ENCODE assay signal across 1 mouse cellular context in the genomic region with DNA sequence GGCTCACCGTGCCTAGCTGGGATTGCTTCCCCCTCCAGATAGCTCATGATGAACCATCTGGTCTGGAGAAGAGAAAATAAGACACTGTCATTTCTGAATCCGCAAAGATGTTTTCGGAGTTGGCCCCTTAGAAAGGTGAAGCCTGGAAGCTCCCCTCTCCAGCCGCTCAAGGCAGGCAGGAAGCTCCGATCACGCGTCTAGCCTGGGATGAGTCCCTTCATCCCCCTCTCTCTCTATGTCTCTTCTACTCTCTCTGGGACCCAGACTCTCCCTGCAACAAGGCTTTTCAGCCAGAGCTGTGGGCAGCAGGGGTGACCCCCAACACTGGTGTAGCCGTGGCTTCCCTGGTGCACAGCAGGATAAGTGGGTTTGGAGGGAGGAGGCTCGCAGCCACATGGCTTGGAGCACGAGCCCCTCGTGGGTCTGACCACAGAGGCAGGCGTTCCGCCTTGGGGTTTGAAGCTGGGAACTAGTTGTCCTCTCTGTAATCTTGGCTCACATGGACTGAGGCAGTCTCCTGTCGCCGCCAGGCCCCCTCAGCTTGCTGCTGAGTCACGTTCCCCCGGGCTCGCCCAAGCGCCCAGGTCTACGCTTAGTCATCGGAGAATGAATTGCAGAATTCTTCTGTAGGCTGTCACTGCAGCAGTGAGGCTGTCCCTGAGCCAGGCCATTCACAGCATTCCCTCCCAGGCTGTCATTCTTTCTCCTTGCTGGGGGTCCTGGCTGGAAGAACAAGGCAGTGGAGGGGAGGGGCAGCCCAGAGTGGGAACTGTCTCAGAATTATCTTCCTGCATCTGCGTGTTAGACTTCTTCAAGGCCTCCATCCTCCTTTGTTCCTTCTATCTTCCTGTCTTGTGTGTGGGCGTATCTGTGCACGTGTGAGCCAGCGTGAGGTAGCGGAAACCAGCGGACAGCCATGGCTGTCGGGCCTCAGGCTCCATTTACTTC.
TF ChIP-seq lines count a peak whose summit lies in the region.

No protein-coding gene starts in this region.

TF ChIP-seq in MEL, 35 proteins besides CTCF, POLR2A, EP300 and RAD21 (continued from another document):
- TF ChIP-seq GATA1 (IDR thresholded peaks at IDR 0.05; ENCODE audit: low read depth, low read length) (no peak), ZKSCAN1 (IDR thresholded peaks at IDR 0.05; ENCODE audit: low read depth, low read length) (no peak), ZMIZ1 (IDR thresholded peaks at IDR 0.05; ENCODE audit: low read depth, low read length) (0 out of 2 replicates have a peak, but pooled peaks have one; percentile 16), ELF1 (IDR thresholded peaks at IDR 0.05; ENCODE audit: low read depth, low read length) (peak; percentile 11; the same call in 1 of the 2 replicates), TCF12 (IDR thresholded peaks at IDR 0.05; ENCODE audit: low read depth, low read length) (no peak; the same call in 1 of the 2 replicates), TBP (IDR thresholded peaks at IDR 0.05; ENCODE audit: low read depth, low read length) (peak; percentile 72), UBTF (IDR thresholded peaks at IDR 0.05; ENCODE audit: borderline replicate concordance, insufficient read depth, low read depth, low read length) (no peak), MYB (IDR thresholded peaks at IDR 0.05; ENCODE audit: low read depth, low read length) (no peak), POLR2AphosphoS5 (IDR thresholded peaks at IDR 0.05; ENCODE audit: borderline replicate concordance, low read depth, low read length) (no peak; the same call in 1 of the 2 replicates), MAFK (IDR thresholded peaks at IDR 0.05; ENCODE audit: borderline replicate concordance, low read depth, low read length) (peak; percentile 94), MEF2A (IDR thresholded peaks at IDR 0.05; ENCODE audit: extremely low read depth, insufficient replicate concordance, low read depth, low read length, poor library complexity, severe bottlenecking) (no peak), NRF1 (IDR thresholded peaks at IDR 0.05; ENCODE audit: insufficient read depth, low read depth, low read length, poor library complexity, severe bottlenecking) (no peak), ETS1 (IDR thresholded peaks at IDR 0.05; ENCODE audit: low read depth, low read length) (peak; percentile 96), USF2 (IDR thresholded peaks at IDR 0.05; ENCODE audit: borderline replicate concordance in 1 of 2, insufficient read depth in 1 of 2, low read depth in 1 of 2, low read length in 2 of 2) (0 out of 4 replicates have a peak, but pooled peaks of 1 of the 2 experiments have one; percentile 39), USF1 (IDR thresholded peaks at IDR 0.05; ENCODE audit: low read depth, low read length) (peak; percentile 88), MXI1 (IDR thresholded peaks at IDR 0.05; ENCODE audit: low read depth, low read length) (peak; percentile 93), KAT2A (conservative IDR thresholded peaks at IDR 0.05; ENCODE audit: low read depth, low read length) (no peak), RCOR1 (IDR thresholded peaks at IDR 0.05; ENCODE audit: low read depth, low read length) (no peak), NELFE (IDR thresholded peaks at IDR 0.05; ENCODE audit: low read depth, low read length) (peak; percentile 73), E2F4 (IDR thresholded peaks at IDR 0.05; ENCODE audit: borderline replicate concordance, low read depth, low read length) (0 out of 2 replicates have a peak, but pooled peaks have one; percentile 18), ZNF384 (IDR thresholded peaks at IDR 0.05; ENCODE audit: low read depth, low read length) (no peak), POLR2AphosphoS2 (IDR thresholded peaks at IDR 0.05; ENCODE audit: low read length) (peak; percentile 67; the same call in 1 of the 2 replicates), HCFC1 (IDR thresholded peaks at IDR 0.05; ENCODE audit: low read depth, low read length) (peak; percentile 62), CHD2 (IDR thresholded peaks at IDR 0.05; ENCODE audit: low read length) (no peak), TAL1 (IDR thresholded peaks at IDR 0.05; ENCODE audit: low read length) (peak; percentile 68), GABPA (IDR thresholded peaks at IDR 0.05; ENCODE audit: low read depth, low read length) (peak; percentile 91), MYC (IDR thresholded peaks at IDR 0.05; ENCODE audit: low read depth, low read length) (peak; percentile 93), ZC3H11A (IDR thresholded peaks at IDR 0.05; ENCODE audit: low read depth, low read length) (no peak)
